Mouse (Mus musculus): ENCODE measurements around the gene Slc16a1. TPM values are rescaled to one million over a fixed set of nuclear protein-coding genes. Genes with fewer than 3 reads are reported as not detected.

Gene Slc16a1
- 45.1 and 45.9 TPM in 2 replicates for polyA plus RNA-seq (2014; fragmentation: Nextera tagmentation; extraction: Ambion mirVana)

- Histone ChIP-seq H3K4me1 (replicated peaks; ENCODE audit: control insufficient read depth, insufficient read depth, low read length) (peaks cover 3% of the 10 kb centered on the region; the same call in 1 of the 2 replicates), H3K9ac (ENCODE audit: low read length) (peak within 1 kb of the TSS; percentile 90), H3K27ac (ENCODE audit: low read depth, low read length) (no peak within 1 kb of the TSS), H3K27me3 (ENCODE audit: control insufficient read depth, insufficient read depth, low read length) (no peaks in the 10 kb centered on the region), H3K36me3 (ENCODE audit: control insufficient read depth, insufficient read depth, low read length) (no peaks in the 10 kb centered on the region), H3K9me3 (ENCODE audit: control insufficient read depth, low read length) (no peaks in the 10 kb centered on the region), H3K4me3 (ENCODE audit: low read depth, low read length) (peak within 1 kb of the TSS; percentile 83), H3K4me2 (ENCODE audit: low read depth, low read length, severe bottlenecking) (peak within 1 kb of the TSS; percentile 82)
- WGBS, result 0% methylated on average over 32 of the region's 50 CpGs
- DNase-seq (ENCODE audit: low spot score), result peak; percentile 96
- peak; percentile 99 for ATAC-seq (replicated peaks; ENCODE audit: low FRiP score)
Measured at GRCm38 (mm10) chr3:104638403-104638779, at the start of gene Slc16a1. Gene Slc16a1 (plus strand): TSS chr3:104638668.

DNA sequence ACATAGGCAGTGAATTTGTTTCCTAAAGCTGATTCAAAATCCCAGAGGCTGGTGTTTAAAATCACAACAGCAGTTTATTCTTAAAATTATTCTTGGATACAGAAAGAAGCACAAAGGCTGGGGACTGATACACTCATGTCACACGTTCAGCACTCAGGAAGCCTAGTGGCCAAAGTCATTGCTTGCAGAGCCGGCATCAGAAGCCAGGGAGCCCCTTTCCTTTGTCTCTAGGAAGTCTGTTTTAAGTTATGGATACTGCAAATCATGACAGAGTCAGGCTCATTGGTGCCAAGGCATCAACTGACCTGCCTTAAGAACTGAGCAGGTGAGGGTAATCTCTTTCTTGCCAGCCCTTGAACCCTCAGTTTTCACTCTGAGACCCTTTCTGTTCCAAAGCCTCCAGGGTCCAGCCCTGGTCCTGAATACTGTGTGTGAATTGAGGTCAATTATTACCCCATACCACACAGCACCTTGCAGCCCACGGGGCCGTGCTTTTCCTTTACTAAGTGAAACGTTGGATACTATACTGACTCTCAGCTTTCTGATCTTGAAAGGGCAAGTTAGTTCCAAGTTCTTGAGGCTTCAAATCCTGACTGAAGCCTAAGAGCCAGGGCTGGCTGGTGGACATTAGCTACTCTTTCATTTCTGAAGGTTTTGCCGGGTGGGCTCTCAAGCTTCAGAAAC lies 41.9 kb upstream of the Slc16a1 start:
- ATAC-seq (replicated peaks; ENCODE audit: low FRiP score), result no peak
- 81% methylated on average over 6 of the region's 6 CpGs for WGBS

DNA sequence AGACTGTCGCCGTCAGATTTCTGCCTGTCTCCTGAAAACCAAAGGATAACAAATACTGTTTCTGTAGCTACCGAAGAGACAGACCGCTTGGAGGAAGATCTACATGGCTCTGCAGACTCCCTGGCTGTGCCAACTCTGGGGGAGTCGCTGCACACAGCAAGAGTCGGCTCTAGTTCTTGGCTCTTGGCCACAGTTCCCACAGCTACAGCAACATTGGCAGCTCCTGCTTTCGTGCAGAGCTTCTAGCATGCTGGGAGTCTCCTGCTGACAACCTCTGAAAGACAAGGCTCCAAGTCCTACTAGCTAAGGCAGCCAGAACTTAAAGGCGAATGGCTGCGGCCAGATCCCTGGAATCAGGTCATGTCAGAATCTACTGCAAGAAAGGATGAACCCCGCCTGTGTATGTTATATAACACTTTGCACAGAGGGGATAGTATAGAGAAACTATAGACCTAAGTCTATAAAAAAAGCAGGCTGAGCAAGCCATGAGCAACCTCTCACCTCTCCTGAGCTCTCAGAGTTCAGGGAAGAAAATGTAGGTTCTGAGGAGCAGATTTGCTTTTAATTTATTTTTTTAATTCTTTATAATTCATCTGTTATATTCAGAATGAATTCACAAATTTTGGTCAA lies 41.2 kb upstream of the Slc16a1 start:
- 78% methylated on average over 10 of the region's 10 CpGs for WGBS
- H3K36me3 ChIP-seq (ENCODE audit: control insufficient read depth, insufficient read depth, low read length), result no peaks in the 10 kb centered on the region
- H3K9ac ChIP-seq (ENCODE audit: low read length), result no peak overlapping the region
- H3K4me2 ChIP-seq (ENCODE audit: low read depth, low read length, severe bottlenecking), result no peak overlapping the region
- H3K9me3 ChIP-seq (ENCODE audit: control insufficient read depth, low read length), result no peaks in the 10 kb centered on the region
- H3K27ac ChIP-seq (ENCODE audit: low read depth, low read length), result no peak overlapping the region
- H3K4me1 ChIP-seq (replicated peaks; ENCODE audit: control insufficient read depth, insufficient read depth, low read length), result no peaks in the 10 kb centered on the region
- no peak for DNase-seq (ENCODE audit: low spot score)
- no peak for ATAC-seq (replicated peaks; ENCODE audit: low FRiP score)
- no peak overlapping the region for H3K4me3 ChIP-seq (ENCODE audit: low read depth, low read length)
- no peaks in the 10 kb centered on the region for H3K27me3 ChIP-seq (ENCODE audit: control insufficient read depth, insufficient read depth, low read length)

More for the DNA sequence above, 41.9 kb upstream of the Slc16a1 start:
- no peaks in the 10 kb centered on the region for H3K9me3 ChIP-seq (ENCODE audit: control insufficient read depth, low read length)
- no peaks in the 10 kb centered on the region for H3K36me3 ChIP-seq (ENCODE audit: control insufficient read depth, insufficient read depth, low read length)
- no peak overlapping the region for H3K27ac ChIP-seq (ENCODE audit: low read depth, low read length)
- no peak overlapping the region for H3K9ac ChIP-seq (ENCODE audit: low read length)
- no peaks in the 10 kb centered on the region for H3K27me3 ChIP-seq (ENCODE audit: control insufficient read depth, insufficient read depth, low read length)
- no peaks in the 10 kb centered on the region for H3K4me1 ChIP-seq (replicated peaks; ENCODE audit: control insufficient read depth, insufficient read depth, low read length)
- no peak for DNase-seq (ENCODE audit: low spot score)
- H3K4me2 ChIP-seq (ENCODE audit: low read depth, low read length, severe bottlenecking), result no peak overlapping the region
- H3K4me3 ChIP-seq (ENCODE audit: low read depth, low read length), result no peak overlapping the region

DNA sequence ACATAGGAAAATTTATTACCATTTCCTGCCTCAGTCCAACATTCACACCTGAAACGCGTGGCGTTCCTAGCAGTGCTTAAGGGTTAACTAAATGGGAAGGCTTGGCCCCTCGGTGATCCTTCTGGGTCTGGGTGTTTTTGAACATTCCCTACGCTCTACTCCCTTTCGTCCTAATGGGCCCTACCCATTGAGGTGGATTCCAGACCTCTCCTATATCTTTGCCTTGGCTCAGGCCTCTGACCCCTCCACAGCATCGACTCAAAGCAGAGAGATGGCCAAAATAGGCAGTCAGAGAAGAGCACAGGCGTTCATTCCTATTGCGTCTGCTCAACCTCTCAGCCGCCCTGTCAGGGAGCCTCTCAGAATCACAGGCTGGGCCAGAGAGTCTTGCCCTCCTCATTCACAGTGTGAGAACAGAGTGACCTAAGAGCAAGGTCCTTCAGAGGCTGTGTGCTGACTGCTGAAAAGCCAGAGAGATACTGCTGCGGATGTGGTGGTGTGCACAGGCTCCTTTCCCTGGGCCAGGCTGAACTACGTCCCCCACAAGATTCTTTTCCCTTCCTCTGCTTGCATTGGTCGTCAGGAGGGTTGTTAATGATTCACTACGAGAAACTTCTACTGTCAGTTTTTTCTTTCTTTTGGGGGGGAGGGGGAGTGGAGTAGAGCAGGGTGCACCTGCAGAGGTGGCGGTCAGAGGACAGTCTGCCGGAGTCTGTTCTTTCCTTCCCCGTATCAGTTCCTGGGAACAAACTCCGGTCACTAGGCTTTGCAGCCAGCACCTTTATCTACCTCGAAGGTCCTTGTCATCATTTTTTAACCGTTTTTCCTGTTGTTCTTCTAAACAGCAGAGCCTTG lies 38.9 kb upstream of the Slc16a1 start:
- no peak for DNase-seq (ENCODE audit: low spot score)
- H3K27ac ChIP-seq (ENCODE audit: low read depth, low read length), result no peak overlapping the region
- H3K9ac ChIP-seq (ENCODE audit: low read length), result no peak overlapping the region
- 81% methylated on average over 20 of the region's 20 CpGs for WGBS
- H3K4me3 ChIP-seq (ENCODE audit: low read depth, low read length), result no peak overlapping the region
- no peaks in the 10 kb centered on the region for H3K36me3 ChIP-seq (ENCODE audit: control insufficient read depth, insufficient read depth, low read length)
- ATAC-seq (replicated peaks; ENCODE audit: low FRiP score), result no peak
- H3K9me3 ChIP-seq (ENCODE audit: control insufficient read depth, low read length), result no peaks in the 10 kb centered on the region
- H3K4me2 ChIP-seq (ENCODE audit: low read depth, low read length, severe bottlenecking), result no peak overlapping the region
- no peaks in the 10 kb centered on the region for H3K27me3 ChIP-seq (ENCODE audit: control insufficient read depth, insufficient read depth, low read length)
- no peaks in the 10 kb centered on the region for H3K4me1 ChIP-seq (replicated peaks; ENCODE audit: control insufficient read depth, insufficient read depth, low read length)

GRCm38 (mm10) chr3:104600691-104601090 lies 37.8 kb upstream of the Slc16a1 start:
- 82% methylated on average over 3 of the region's 3 CpGs for WGBS
- H3K9me3 ChIP-seq (ENCODE audit: control insufficient read depth, low read length), result no peaks in the 10 kb centered on the region
- ATAC-seq (replicated peaks; ENCODE audit: low FRiP score) (no peak), DNase-seq (ENCODE audit: low spot score) (no peak)
- no peak overlapping the region for H3K27ac ChIP-seq (ENCODE audit: low read depth, low read length)
- H3K27me3 ChIP-seq (ENCODE audit: control insufficient read depth, insufficient read depth, low read length), result no peaks in the 10 kb centered on the region
- no peaks in the 10 kb centered on the region for H3K4me1 ChIP-seq (replicated peaks; ENCODE audit: control insufficient read depth, insufficient read depth, low read length)
- H3K4me3 ChIP-seq (ENCODE audit: low read depth, low read length), result no peak overlapping the region
- no peak overlapping the region for H3K4me2 ChIP-seq (ENCODE audit: low read depth, low read length, severe bottlenecking)
- no peak overlapping the region for H3K9ac ChIP-seq (ENCODE audit: low read length)
- H3K36me3 ChIP-seq (ENCODE audit: control insufficient read depth, insufficient read depth, low read length), result no peaks in the 10 kb centered on the region

DNA sequence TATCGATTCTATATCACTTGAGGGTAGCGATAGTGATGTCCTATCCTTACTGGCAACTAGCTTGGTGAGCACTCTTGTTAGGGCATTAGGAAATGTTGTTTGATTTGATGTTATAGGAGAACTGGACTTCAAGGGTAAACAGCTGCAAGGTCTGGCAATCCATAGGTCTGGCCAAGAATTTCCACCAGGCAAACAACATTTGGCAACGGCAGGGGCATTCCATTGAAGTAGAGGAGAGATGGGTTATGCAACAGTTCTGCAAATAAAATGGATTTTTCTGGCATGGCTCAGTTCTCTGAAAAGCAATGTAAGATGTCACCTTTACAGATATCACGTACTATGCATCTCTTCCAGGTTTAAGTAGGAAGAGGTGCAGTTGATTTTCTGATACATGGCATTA lies 36.8 kb upstream of the Slc16a1 start:
- Histone ChIP-seq H3K9ac (ENCODE audit: low read length) (no peak overlapping the region), H3K4me2 (ENCODE audit: low read depth, low read length, severe bottlenecking) (no peak overlapping the region), H3K4me3 (ENCODE audit: low read depth, low read length) (no peak overlapping the region), H3K9me3 (ENCODE audit: control insufficient read depth, low read length) (no peaks in the 10 kb centered on the region), H3K36me3 (ENCODE audit: control insufficient read depth, insufficient read depth, low read length) (no peaks in the 10 kb centered on the region), H3K4me1 (replicated peaks; ENCODE audit: control insufficient read depth, insufficient read depth, low read length) (no peaks in the 10 kb centered on the region), H3K27ac (ENCODE audit: low read depth, low read length) (no peak overlapping the region), H3K27me3 (ENCODE audit: control insufficient read depth, insufficient read depth, low read length) (no peaks in the 10 kb centered on the region)
- no peak for DNase-seq (ENCODE audit: low spot score)
- WGBS, result 91% methylated on average over 4 of the region's 4 CpGs
- no peak for ATAC-seq (replicated peaks; ENCODE audit: low FRiP score)

GRCm38 (mm10) chr3:104609690-104610380 lies 28.6 kb upstream of the Slc16a1 start:
- DNase-seq (ENCODE audit: low spot score) (no peak), ATAC-seq (replicated peaks; ENCODE audit: low FRiP score) (no peak)
- no peaks in the 10 kb centered on the region for H3K27me3 ChIP-seq (ENCODE audit: control insufficient read depth, insufficient read depth, low read length)
- H3K27ac ChIP-seq (ENCODE audit: low read depth, low read length), result no peak overlapping the region
- 74% methylated on average over 8 of the region's 8 CpGs for WGBS
- no peaks in the 10 kb centered on the region for H3K4me1 ChIP-seq (replicated peaks; ENCODE audit: control insufficient read depth, insufficient read depth, low read length)
- no peaks in the 10 kb centered on the region for H3K36me3 ChIP-seq (ENCODE audit: control insufficient read depth, insufficient read depth, low read length)
- H3K9me3 ChIP-seq (ENCODE audit: control insufficient read depth, low read length), result no peaks in the 10 kb centered on the region
- H3K4me2 ChIP-seq (ENCODE audit: low read depth, low read length, severe bottlenecking), result no peak overlapping the region
- H3K9ac ChIP-seq (ENCODE audit: low read length), result no peak overlapping the region
- no peak overlapping the region for H3K4me3 ChIP-seq (ENCODE audit: low read depth, low read length)

DNA sequence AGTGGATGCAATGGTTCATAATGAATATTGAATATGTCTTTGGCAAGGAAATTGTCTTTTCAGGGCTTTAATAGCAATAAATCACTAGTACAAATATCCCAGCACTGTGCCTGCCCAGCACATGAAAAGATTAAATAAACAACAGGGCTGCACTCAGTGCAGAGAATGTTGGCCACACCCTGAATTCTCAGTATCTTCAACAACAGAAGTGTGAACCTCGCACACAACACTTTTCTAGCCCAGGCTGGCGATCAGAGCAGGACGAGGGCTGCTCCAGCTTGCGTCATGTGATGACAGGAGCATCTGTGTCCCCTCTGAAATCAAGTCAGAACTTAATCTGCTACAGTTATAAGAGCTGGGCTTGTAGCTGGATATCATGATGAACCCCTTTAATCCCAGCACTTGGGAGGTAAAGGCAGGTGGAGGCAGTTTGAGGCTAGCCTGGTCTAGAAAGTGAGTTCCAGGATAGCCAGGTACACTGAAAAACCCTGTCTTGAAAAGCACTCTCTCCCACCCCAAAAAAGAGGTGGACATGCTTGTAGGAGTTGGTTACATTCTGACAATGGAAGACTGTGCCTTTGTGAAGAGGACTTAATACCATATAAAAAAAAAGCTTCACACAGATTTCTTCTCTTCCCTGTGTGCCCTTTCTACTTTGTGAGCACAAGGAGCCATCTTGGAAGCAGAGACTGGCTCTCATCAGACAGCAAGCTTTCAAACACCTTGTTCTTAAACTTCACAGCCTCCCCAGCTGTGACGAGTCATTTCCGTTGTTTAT lies 27.8 kb upstream of the Slc16a1 start:
- H3K27ac ChIP-seq (ENCODE audit: low read depth, low read length), result no peak overlapping the region
- H3K27me3 ChIP-seq (ENCODE audit: control insufficient read depth, insufficient read depth, low read length), result no peaks in the 10 kb centered on the region
- H3K36me3 ChIP-seq (ENCODE audit: control insufficient read depth, insufficient read depth, low read length), result no peaks in the 10 kb centered on the region
- no peaks in the 10 kb centered on the region for H3K9me3 ChIP-seq (ENCODE audit: control insufficient read depth, low read length)
- no peak overlapping the region for H3K4me2 ChIP-seq (ENCODE audit: low read depth, low read length, severe bottlenecking)
- DNase-seq (ENCODE audit: low spot score) (no peak), ATAC-seq (replicated peaks; ENCODE audit: low FRiP score) (no peak)
- H3K4me3 ChIP-seq (ENCODE audit: low read depth, low read length), result no peak overlapping the region
- no peaks in the 10 kb centered on the region for H3K4me1 ChIP-seq (replicated peaks; ENCODE audit: control insufficient read depth, insufficient read depth, low read length)
- H3K9ac ChIP-seq (ENCODE audit: low read length), result no peak overlapping the region
- 86% methylated on average over 6 of the region's 6 CpGs for WGBS
